Mouse (Mus musculus): ENCODE measurements at regions not wholly inside any gene's neighbourhood (a gene's known extent, or its start where the extent isn't known, plus 50 kb on each side); places are given as distances from the start of the nearest gene placed in this dataset.

GRCm38 (mm10) chr14:80083724-80084123 lies 99.8 kb downstream of the Olfm4 start:
- intact Hi-C loops (cut with DNase I): no loop called here
- DNase-seq (ENCODE audit: low spot score in 2 of 2): no peak

GRCm38 (mm10) chr14:80097238-80097637 lies 113.4 kb downstream of the Olfm4 start:
- DNase-seq (ENCODE audit: low spot score in 2 of 2): no peak

GRCm38 (mm10) chr14:80113115-80113687 lies 129.3 kb downstream of the Olfm4 start:
- intact Hi-C loops (cut with DNase I): no loop called here
- DNase-seq (ENCODE audit: low spot score in 2 of 2): no peak

More at GRCm38 (mm10) chr14:80097238-80097637, 113.4 kb downstream of the Olfm4 start:
- intact Hi-C loops (cut with DNase I): no loop called here

GRCm38 (mm10) chr14:80114326-80114725 lies 130.4 kb downstream of the Olfm4 start:
- intact Hi-C loops (cut with DNase I): no loop called here
- no peak for DNase-seq (ENCODE audit: low spot score in 2 of 2)

- no peak for DNase-seq (ENCODE audit: low spot score in 2 of 2)
- intact Hi-C loops (cut with DNase I): no loop called here
Observed at GRCm38 (mm10) chr14:80125156-80125555, 141.3 kb downstream of the Olfm4 start.

GRCm38 (mm10) chr14:80128181-80128580 lies 144.3 kb downstream of the Olfm4 start:
- DNase-seq (ENCODE audit: low spot score in 2 of 2): no peak
- intact Hi-C loops (cut with DNase I): no loop called here

- DNase-seq (ENCODE audit: low spot score in 2 of 2): no peak
- intact Hi-C loops (cut with DNase I): no loop called here
Observed at GRCm38 (mm10) chr14:80137541-80137940, 153.7 kb downstream of the Olfm4 start.

GRCm38 (mm10) chr14:80138991-80139791 lies 155.3 kb downstream of the Olfm4 start:
- no peak for DNase-seq (ENCODE audit: low spot score in 2 of 2)
- intact Hi-C loops (cut with DNase I): no loop called here

- DNase-seq (ENCODE audit: low spot score in 2 of 2): no peak
- intact Hi-C loops (cut with DNase I): no loop called here
Observed at GRCm38 (mm10) chr14:80157002-80157401, 173.1 kb downstream of the Olfm4 start.

- no peak for DNase-seq (ENCODE audit: low spot score in 2 of 2)
- intact Hi-C loops (cut with DNase I): no loop called here
Observed at GRCm38 (mm10) chr14:80169211-80169610, 185.3 kb downstream of the Olfm4 start.

- intact Hi-C loops (cut with DNase I): no loop called here
- no peak for DNase-seq (ENCODE audit: low spot score in 2 of 2)
Observed at GRCm38 (mm10) chr14:80170450-80171180, 186.7 kb downstream of the Olfm4 start.

GRCm38 (mm10) chr14:80172799-80173484 lies 189.1 kb downstream of the Olfm4 start:
- DNase-seq (ENCODE audit: low spot score in 2 of 2): no peak
- intact Hi-C loops (cut with DNase I): no loop called here

- no peak for DNase-seq (ENCODE audit: low spot score in 2 of 2)
- intact Hi-C loops (cut with DNase I): no loop called here
Observed at GRCm38 (mm10) chr14:80176464-80176863, 192.6 kb downstream of the Olfm4 start.

GRCm38 (mm10) chr14:80195041-80195440 lies 211.2 kb downstream of the Olfm4 start:
- intact Hi-C loops (cut with DNase I): no loop called here
- no peak for DNase-seq (ENCODE audit: low spot score in 2 of 2)

GRCm38 (mm10) chr14:80212916-80213315 lies 229.0 kb downstream of the Olfm4 start:
- intact Hi-C loops (cut with DNase I): loop anchor here (1.0 to 10.0 kb wide), 4 partner anchors 298 to 728 kb away; partner anchors contain the start of genes Elf1 and Wbp4
- peak in 1 of 2 experiments; percentile 22 for DNase-seq (ENCODE audit: low spot score in 2 of 2)

- intact Hi-C loops (cut with DNase I): loop anchor here (1.0 to 10.0 kb wide), 4 partner anchors 299 to 729 kb away; partner anchors contain the start of genes Elf1 and Wbp4
- DNase-seq (ENCODE audit: low spot score in 2 of 2): no peak
Observed at GRCm38 (mm10) chr14:80213666-80214065, 229.8 kb downstream of the Olfm4 start.

- DNase-seq (ENCODE audit: low spot score in 2 of 2): peak; percentile 32 to 33
- intact Hi-C loops (cut with DNase I): loop anchor here (10.0 kb wide), 3 partner anchors 301 to 731 kb away; partner anchors contain the start of genes Elf1 and Wbp4
Observed at GRCm38 (mm10) chr14:80215960-80216552, 232.2 kb downstream of the Olfm4 start.

- intact Hi-C loops (cut with DNase I): no loop called here
- no peak for DNase-seq (ENCODE audit: low spot score in 2 of 2)
Observed at GRCm38 (mm10) chr14:80232066-80232465, 248.2 kb downstream of the Olfm4 start.

- DNase-seq (ENCODE audit: low spot score in 2 of 2): no peak
- intact Hi-C loops (cut with DNase I): no loop called here
Observed at GRCm38 (mm10) chr14:80232976-80233375, 249.1 kb downstream of the Olfm4 start.
